ENCODE assay signal across 28 mouse cellular contexts in genomic region chr2:104688724-104689123, GRCm38 (mm10). TPM values are rescaled to one million over a fixed set of nuclear protein-coding genes. Genes with fewer than 3 reads are reported as not detected.
DNase-seq lines count a peak whose midpoint lies in the region; ATAC-seq lines count a peak whose summit lies in the region.
"Had no signal": no experiment of that assay in that cellular context is flagged by ENCODE, and none has a peak within 500 bp of the region (broad histone marks: within the 10 kb centered on the region; RNA-seq: fewer than 3 reads in every experiment).

No protein-coding gene starts in this region.

- H3K4me3 ChIP-seq in forebrain, embryonic 11.5 days (ENCODE audit: low read depth, low read length): no peak overlapping the region
- no peak overlapping the region for H3K4me3 ChIP-seq in forebrain, embryonic 15.5 days
- no peak overlapping the region for H3K4me3 ChIP-seq in liver, embryonic 13.5 days (replicated peaks)
- no peak overlapping the region for H3K4me3 ChIP-seq in liver, embryonic 11.5 days (ENCODE audit: low read depth, low read length)
- H3K4me3 ChIP-seq: embryonic facial prominence, embryonic 13.5 days; erythroblast, embryonic 14.5 days; hindbrain, embryonic 15.5 days; intestine, embryonic 15.5 days; layer of hippocampus, adult 2 months; limb, embryonic 12.5 days; megakaryocyte, embryonic 14.5 days; midbrain, embryonic 13.5 days had no signal

- WGBS in forebrain, embryonic 11.5 days: 86% methylated on average over 8 of the region's 8 CpGs
- 79% methylated on average over 8 of the region's 8 CpGs for WGBS in forebrain, embryonic 15.5 days
- WGBS in liver, embryonic 13.5 days (ENCODE audit: insufficient replicate concordance): 69% methylated on average over 8 of the region's 8 CpGs
- WGBS in liver, embryonic 11.5 days: 75% methylated on average over 8 of the region's 8 CpGs

- no peak overlapping the region for H3K9ac ChIP-seq in forebrain, embryonic 11.5 days (ENCODE audit: low read length)
- H3K9ac ChIP-seq in forebrain, embryonic 15.5 days (replicated peaks): no peak overlapping the region
- no peak overlapping the region for H3K9ac ChIP-seq in liver, embryonic 13.5 days
- no peak overlapping the region for H3K9ac ChIP-seq in liver, embryonic 11.5 days (ENCODE audit: low read depth, low read length)
- H3K9ac ChIP-seq: embryonic facial prominence, embryonic 13.5 days; hindbrain, embryonic 15.5 days; intestine, embryonic 15.5 days; limb, embryonic 12.5 days; midbrain, embryonic 13.5 days had no signal

- no peaks in the 10 kb centered on the region for H3K27me3 ChIP-seq in forebrain, embryonic 11.5 days (ENCODE audit: control insufficient read depth, insufficient read depth, low read length)
- no peaks in the 10 kb centered on the region for H3K27me3 ChIP-seq in forebrain, embryonic 15.5 days
- no peaks in the 10 kb centered on the region for H3K27me3 ChIP-seq in liver, embryonic 13.5 days
- no peaks in the 10 kb centered on the region for H3K27me3 ChIP-seq in liver, embryonic 11.5 days (replicated peaks; ENCODE audit: control insufficient read depth, insufficient read depth, low read length)
- H3K27me3 ChIP-seq: embryonic facial prominence, embryonic 13.5 days; hindbrain, embryonic 15.5 days; intestine, embryonic 15.5 days; limb, embryonic 12.5 days; megakaryocyte, embryonic 14.5 days; midbrain, embryonic 13.5 days had no signal

- ATAC-seq in forebrain, embryonic 11.5 days (replicated peaks; ENCODE audit: low FRiP score): no peak
- ATAC-seq in forebrain, embryonic 15.5 days (replicated peaks): no peak
- no peak for ATAC-seq in liver, embryonic 13.5 days (ENCODE audit: low read depth)
- no peak for ATAC-seq in liver, embryonic 11.5 days (replicated peaks; ENCODE audit: low FRiP score)
- ATAC-seq: forebrain, embryonic 14.5 days; intestine, embryonic 15.5 days; midbrain, embryonic 13.5 days had no signal

- no peaks in the 10 kb centered on the region for H3K36me3 ChIP-seq in forebrain, embryonic 11.5 days (ENCODE audit: control insufficient read depth, insufficient read depth, low read length)
- H3K36me3 ChIP-seq in forebrain, embryonic 15.5 days: peaks cover 4% of the 10 kb centered on the region
- no peaks in the 10 kb centered on the region for H3K36me3 ChIP-seq in liver, embryonic 13.5 days
- peaks cover 4% of the 10 kb centered on the region; the same call in 1 of the 2 replicates for H3K36me3 ChIP-seq in liver, embryonic 11.5 days (ENCODE audit: control insufficient read depth, insufficient read depth, low read length)
- H3K36me3 ChIP-seq: intestine, embryonic 15.5 days had no signal

- H3K27ac ChIP-seq in forebrain, embryonic 11.5 days (ENCODE audit: low read depth, low read length): no peak overlapping the region
- no peak overlapping the region for H3K27ac ChIP-seq in forebrain, embryonic 15.5 days (replicated peaks)
- H3K27ac ChIP-seq in liver, embryonic 13.5 days: peak overlapping the region; percentile 41; the same call in 1 of the 2 replicates
- H3K27ac ChIP-seq in liver, embryonic 11.5 days (ENCODE audit: low read depth, low read length): no peak overlapping the region
- H3K27ac ChIP-seq: embryonic facial prominence, embryonic 13.5 days; hindbrain, embryonic 15.5 days; intestine, embryonic 15.5 days; layer of hippocampus, adult 2 months; limb, embryonic 12.5 days; midbrain, embryonic 13.5 days had no signal

- DNase-seq in forebrain, embryonic 11.5 days (ENCODE audit: low spot score): peak; percentile 32
- DNase-seq in liver, embryonic 13.5 days: no peak
- DNase-seq in liver, embryonic 11.5 days (ENCODE audit: low spot score): no peak
- peak; percentile 48 to 71 for DNase-seq in cerebellum, adult 18-20 months
- peak; percentile 47 to 61 for DNase-seq in cerebellum, postnatal 25 days
- DNase-seq in lung, postnatal 14 days: no peak
- no peak for DNase-seq in lung, postnatal 25 days (ENCODE audit: low spot score)
- DNase-seq: adrenal gland, postnatal 14 days; embryo, embryonic 11 days; gastrocnemius, postnatal 14 days; heart, adult 18-20 months; heart, postnatal 4 days; lung, adult 2 months; lung, postnatal 36 days; spleen, adult 18-20 months; thymus, postnatal 4 days had no signal

- no peaks in the 10 kb centered on the region for H3K9me3 ChIP-seq in forebrain, embryonic 11.5 days (ENCODE audit: control insufficient read depth, low read length)
- H3K9me3 ChIP-seq in forebrain, embryonic 15.5 days: no peaks in the 10 kb centered on the region
- H3K9me3 ChIP-seq in liver, embryonic 13.5 days (replicated peaks): no peaks in the 10 kb centered on the region
- H3K9me3 ChIP-seq in liver, embryonic 11.5 days (ENCODE audit: control insufficient read depth, low read length): no peaks in the 10 kb centered on the region
- H3K9me3 ChIP-seq: embryonic facial prominence, embryonic 13.5 days; hindbrain, embryonic 15.5 days; intestine, embryonic 15.5 days; limb, embryonic 12.5 days; megakaryocyte, embryonic 14.5 days; midbrain, embryonic 13.5 days had no signal

- H3K4me1 ChIP-seq in forebrain, embryonic 11.5 days (replicated peaks; ENCODE audit: control insufficient read depth, insufficient read depth, low read length): no peaks in the 10 kb centered on the region
- 0 out of 2 replicates have a peak, but pooled peaks cover 2% of the 10 kb centered on the region for H3K4me1 ChIP-seq in forebrain, embryonic 15.5 days
- peaks cover 12% of the 10 kb centered on the region for H3K4me1 ChIP-seq in liver, embryonic 13.5 days (replicated peaks)
- H3K4me1 ChIP-seq in liver, embryonic 11.5 days (replicated peaks; ENCODE audit: control insufficient read depth, insufficient read depth, low read length): no peaks in the 10 kb centered on the region; the same call in 1 of the 2 replicates
- H3K4me1 ChIP-seq: embryonic facial prominence, embryonic 13.5 days; hindbrain, embryonic 15.5 days; intestine, embryonic 15.5 days; limb, embryonic 12.5 days had no signal

- no peak overlapping the region for H3K4me2 ChIP-seq in forebrain, embryonic 11.5 days (ENCODE audit: low read depth, low read length, severe bottlenecking)
- H3K4me2 ChIP-seq in forebrain, embryonic 15.5 days (replicated peaks): no peak overlapping the region
- no peak overlapping the region for H3K4me2 ChIP-seq in liver, embryonic 13.5 days
- no peak overlapping the region for H3K4me2 ChIP-seq in liver, embryonic 11.5 days
- H3K4me2 ChIP-seq: embryonic facial prominence, embryonic 13.5 days; hindbrain, embryonic 15.5 days; intestine, embryonic 15.5 days; limb, embryonic 12.5 days; midbrain, embryonic 13.5 days had no signal

RNA-seq across cellular contexts. Expression of gene Tcp11l1, which starts 23.2 kb away (rescaled TPM):
- 64.9 and 68.2 TPM in 2 replicates for polyA plus RNA-seq in forebrain, embryonic 11.5 days (2014; fragmentation: Nextera tagmentation; extraction: Ambion mirVana)
- 60.4 and 62.3 TPM in 2 replicates for polyA plus RNA-seq in forebrain, embryonic 15.5 days (2015; fragmentation: Nextera tagmentation; extraction: Ambion mirVana)
- 6.8 and 6.9 TPM in 2 replicates for polyA plus RNA-seq in liver, embryonic 13.5 days (2015; fragmentation: Nextera tagmentation; extraction: Ambion mirVana)
- polyA plus RNA-seq in liver, embryonic 11.5 days (2014; fragmentation: Nextera tagmentation; extraction: Ambion mirVana): 20.3 and 22.9 TPM in 2 replicates

RNA-seq across cellular contexts. Expression of gene Pin1rt1, which starts 27.5 kb away (rescaled TPM):
- not detected in 2 replicates for polyA plus RNA-seq in forebrain, embryonic 11.5 days (2014; fragmentation: Nextera tagmentation; extraction: Ambion mirVana)
- 0.24 TPM in 1 of 2 replicates, not detected in the other for polyA plus RNA-seq in forebrain, embryonic 15.5 days (2015; fragmentation: Nextera tagmentation; extraction: Ambion mirVana)
- polyA plus RNA-seq in liver, embryonic 13.5 days (2015; fragmentation: Nextera tagmentation; extraction: Ambion mirVana): not detected in 2 replicates
- polyA plus RNA-seq in liver, embryonic 11.5 days (2014; fragmentation: Nextera tagmentation; extraction: Ambion mirVana): not detected in 2 replicates
- polyA plus RNA-seq: brain, embryonic 14.5 days; embryonic facial prominence, embryonic 13.5 days; erythroblast, embryonic 14.5 days; forebrain, embryonic 14.5 days; heart, embryonic 14.5 days; intestine, embryonic 15.5 days; limb, embryonic 12.5 days; lung, adult 2 months had no signal

RNA-seq across cellular contexts. Expression of gene Depdc7, which starts 54.0 kb away (rescaled TPM):
- 4.0 and 5.5 TPM in 2 replicates for polyA plus RNA-seq in forebrain, embryonic 11.5 days (2014; fragmentation: Nextera tagmentation; extraction: Ambion mirVana)
- 2.0 and 2.8 TPM in 2 replicates for polyA plus RNA-seq in forebrain, embryonic 15.5 days (2015; fragmentation: Nextera tagmentation; extraction: Ambion mirVana)
- polyA plus RNA-seq in liver, embryonic 13.5 days (2015; fragmentation: Nextera tagmentation; extraction: Ambion mirVana): 9.8 and 13.2 TPM in 2 replicates
- polyA plus RNA-seq in liver, embryonic 11.5 days (2014; fragmentation: Nextera tagmentation; extraction: Ambion mirVana): 10.3 and 12.3 TPM in 2 replicates
- polyA plus RNA-seq: erythroblast, embryonic 14.5 days had no signal

Comparison
In these comparisons a context has a peak if more than half of its experiments do, and no peak if none do; other contexts are left out.
1. DNase-seq: peak in forebrain, embryonic 11.5 days (single experiment), cerebellum, adult 18-20 months (2 of 2) and cerebellum, postnatal 25 days (2 of 2); none in liver, embryonic 13.5 days (single experiment), liver, embryonic 11.5 days (single experiment), lung, postnatal 14 days (single experiment) and lung, postnatal 25 days (single experiment).